ENCODE assay signal across 14 mouse cellular contexts in genomic region chr11:41158761-41159596, GRCm38 (mm10).
DNase-seq lines count a peak whose midpoint lies in the region; ATAC-seq and TF ChIP-seq lines count a peak whose summit lies in the region.
"Had no signal": no experiment of that assay in that cellular context is flagged by ENCODE, and none has a peak within 500 bp of the region (broad histone marks: within the 10 kb centered on the region; RNA-seq: fewer than 3 reads in every experiment).

No protein-coding gene starts in this region.

- peaks cover 3% of the 10 kb centered on the region; the same call in 1 of the 2 replicates for H3K4me1 ChIP-seq in forebrain, embryonic 14.5 days (ENCODE audit: control insufficient read depth, insufficient read depth, low read length)
- H3K4me1 ChIP-seq in forebrain, embryonic 10.5 days, result peaks cover 16% of the 10 kb centered on the region
- no peaks in the 10 kb centered on the region for H3K4me1 ChIP-seq in liver, embryonic 11.5 days (replicated peaks; ENCODE audit: control insufficient read depth, insufficient read depth, low read length)
- H3K4me1 ChIP-seq: liver, embryonic 12.5 days had no signal

- no peaks in the 10 kb centered on the region for H3K36me3 ChIP-seq in forebrain, embryonic 14.5 days (ENCODE audit: control insufficient read depth, insufficient read depth, low read length)
- no peaks in the 10 kb centered on the region for H3K36me3 ChIP-seq in forebrain, embryonic 10.5 days (replicated peaks)
- no peaks in the 10 kb centered on the region for H3K36me3 ChIP-seq in liver, embryonic 11.5 days (ENCODE audit: control insufficient read depth, insufficient read depth, low read length)
- H3K36me3 ChIP-seq: liver, embryonic 12.5 days had no signal

- 71% methylated on average over 4 of the region's 4 CpGs for WGBS in forebrain, embryonic 14.5 days
- WGBS in forebrain, embryonic 10.5 days, result 81% methylated on average over 4 of the region's 4 CpGs
- 69% methylated on average over 4 of the region's 4 CpGs for WGBS in liver, embryonic 11.5 days

- no peak for TF ChIP-seq CTCF in layer of hippocampus, adult 2 months (conservative IDR thresholded peaks at IDR 0.05)

- no peak overlapping the region for H3K9ac ChIP-seq in forebrain, embryonic 14.5 days (ENCODE audit: low read length)
- no peak overlapping the region for H3K9ac ChIP-seq in liver, embryonic 11.5 days (ENCODE audit: low read depth, low read length)
- H3K9ac ChIP-seq: liver, embryonic 12.5 days had no signal

- DNase-seq in forebrain, embryonic 14.5 days (ENCODE audit: low spot score), result peak; percentile 72
- no peak for DNase-seq in forebrain, embryonic 10.5 days (ENCODE audit: extremely low spot score, low spot score)
- DNase-seq in right cerebral cortex, postnatal 10 days (ENCODE audit: low spot score in 2 of 2), result peak; percentile 22 to 26
- DNase-seq in right cerebral cortex, postnatal 4 days, result no peak
- peak; percentile 17 to 60 for DNase-seq in layer of hippocampus, adult 2 months (ENCODE audit: low spot score in 2 of 2)
- DNase-seq in neural tube, embryonic 10.5 days (ENCODE audit: extremely low spot score, low spot score), result no peak
- DNase-seq in liver, embryonic 11.5 days (ENCODE audit: low spot score), result no peak
- DNase-seq: embryo, embryonic 11 days; gastrocnemius, postnatal 36 days; kidney, adult 11 months had no signal

- no peaks in the 10 kb centered on the region for H3K27me3 ChIP-seq in forebrain, embryonic 14.5 days (replicated peaks; ENCODE audit: control insufficient read depth, insufficient read depth, low read length)
- H3K27me3 ChIP-seq in forebrain, embryonic 10.5 days (ENCODE audit: poor library complexity, severe bottlenecking), result no peaks in the 10 kb centered on the region
- H3K27me3 ChIP-seq in liver, embryonic 11.5 days (replicated peaks; ENCODE audit: control insufficient read depth, insufficient read depth, low read length), result no peaks in the 10 kb centered on the region
- H3K27me3 ChIP-seq: liver, embryonic 12.5 days had no signal

- H3K9me3 ChIP-seq in forebrain, embryonic 14.5 days (replicated peaks; ENCODE audit: control insufficient read depth, low read length), result no peaks in the 10 kb centered on the region
- H3K9me3 ChIP-seq in forebrain, embryonic 10.5 days, result no peaks in the 10 kb centered on the region
- H3K9me3 ChIP-seq in liver, embryonic 11.5 days (ENCODE audit: control insufficient read depth, low read length), result no peaks in the 10 kb centered on the region

- H3K4me2 ChIP-seq in forebrain, embryonic 14.5 days (ENCODE audit: low read length), result no peak overlapping the region
- H3K4me2 ChIP-seq in liver, embryonic 11.5 days, result no peak overlapping the region
- H3K4me2 ChIP-seq: liver, embryonic 12.5 days had no signal

- H3K27ac ChIP-seq in forebrain, embryonic 14.5 days (ENCODE audit: low read depth, low read length), result no peak overlapping the region
- H3K27ac ChIP-seq in forebrain, embryonic 10.5 days, result no peak overlapping the region
- H3K27ac ChIP-seq in layer of hippocampus, adult 2 months, result peak overlapping the region; percentile 37; the same call in 1 of the 2 replicates
- H3K27ac ChIP-seq in liver, embryonic 11.5 days (ENCODE audit: low read depth, low read length), result no peak overlapping the region
- H3K27ac ChIP-seq: liver, embryonic 12.5 days; macrophage had no signal

- ATAC-seq in forebrain, embryonic 14.5 days, result peak; percentile 69; the same call in 1 of the 2 replicates
- no peak for ATAC-seq in megakaryocyte progenitor cell, adult 5-6 weeks (replicated peaks; ENCODE audit: poor library complexity)
- no peak for ATAC-seq in liver, embryonic 11.5 days (replicated peaks; ENCODE audit: low FRiP score)
- ATAC-seq: liver, embryonic 12.5 days had no signal

- H3K4me3 ChIP-seq in forebrain, embryonic 14.5 days (ENCODE audit: low read depth, low read length), result no peak overlapping the region
- H3K4me3 ChIP-seq in forebrain, embryonic 10.5 days, result no peak overlapping the region
- H3K4me3 ChIP-seq in layer of hippocampus, adult 2 months, result no peak overlapping the region
- no peak overlapping the region for H3K4me3 ChIP-seq in liver, embryonic 11.5 days (ENCODE audit: low read depth, low read length)
- H3K4me3 ChIP-seq: erythroblast, embryonic 14.5 days; liver, embryonic 12.5 days had no signal

Comparison
In these comparisons a context has a peak if more than half of its experiments do, and no peak if none do; other contexts are left out.
1. DNase-seq: peak in forebrain, embryonic 14.5 days (single experiment), right cerebral cortex, postnatal 10 days (2 of 2) and layer of hippocampus, adult 2 months (2 of 2); none in forebrain, embryonic 10.5 days (single experiment), right cerebral cortex, postnatal 4 days (single experiment), neural tube, embryonic 10.5 days (single experiment) and liver, embryonic 11.5 days (single experiment).